Mouse (Mus musculus) heart, adult 2 months (tissue): ENCODE measurements at regions not wholly inside any gene's neighbourhood (a gene's known extent, or its start where the extent isn't known, plus 50 kb on each side); places are given as distances from the start of the nearest gene placed in this dataset.

Source experiments
- DNase-seq, 2 experiments: peaks; one replicate each; pipeline ENCODE4 v3.0.0; 2021
- H3K27ac ChIP-seq: fragments of 200-600 bp; 2 replicates; pipeline ENCODE4 v1.8.1; 2022
- H3K27me3 ChIP-seq: fragments of 200-500 bp; 2 replicates; pipeline ENCODE4 v1.6.1; 2012; ENCODE audit warnings: mild to moderate bottlenecking, low read length, inconsistent platforms, mixed read lengths; ENCODE audit not compliant: control insufficient read depth, insufficient read depth
- H3K36me3 ChIP-seq: fragments of 200-500 bp; 2 replicates; pipeline ENCODE4 v1.6.1; 2012; ENCODE audit warnings: low read length, inconsistent platforms; ENCODE audit not compliant: control insufficient read depth, insufficient read depth
- H3K4me1 ChIP-seq: fragments of 200-500 bp; 2 replicates; pipeline ENCODE4 v1.6.1; 2011; ENCODE audit warnings: low read length; ENCODE audit not compliant: control insufficient read depth, insufficient read depth
- H3K4me3 ChIP-seq: fragments of 200-600 bp; 2 replicates; pipeline ENCODE4 v1.8.1; 2022
- H3K79me2 ChIP-seq: fragments of 200-500 bp; replicated peaks from 2 replicates; pipeline ENCODE4 v1.6.1; 2012; ENCODE audit warnings: mild to moderate bottlenecking, inconsistent platforms, low read length, moderate library complexity, mixed read lengths; ENCODE audit not compliant: control insufficient read depth, insufficient read depth
- H3K9ac ChIP-seq: fragments of 200-500 bp; 2 replicates; pipeline ENCODE4 v1.6.1; 2012; ENCODE audit warnings: low read depth, mild to moderate bottlenecking, control low read depth, inconsistent platforms, low read length, mixed read lengths
- CTCF ChIP-seq: fragments of 200-600 bp; IDR thresholded peaks from 2 replicates; pipeline ENCODE4 v1.8.1; 2022; ENCODE audit warnings: antibody characterized with exemption, mild to moderate bottlenecking, moderate library complexity
- EP300 ChIP-seq: fragments of 200-500 bp; IDR thresholded peaks from 2 replicates; pipeline ENCODE4 v1.6.1; 2011; ENCODE audit warnings: low read depth, low read length, control low read depth; ENCODE audit not compliant: insufficient read depth
- POLR2A ChIP-seq: fragments of 200-500 bp; IDR thresholded peaks from 2 replicates; pipeline ENCODE4 v1.6.1; 2011; ENCODE audit warnings: mild to moderate bottlenecking, low read depth, low read length, control low read depth; ENCODE audit not compliant: insufficient read depth
- WGBS: fragments of 180-500 bp; shearing (Covaris S2); methylation state at CpG from one replicate; pipeline ENCODE4 v1.1.7; 2018; 5-methylcytosine and 5-hydroxymethylcytosine counted together
- intact Hi-C: fragments of 180-260 bp; cut with DNase I; formaldehyde crosslinking; loops from one replicate; pipeline ENCODE4 v1.15.1; 2025

DNA sequence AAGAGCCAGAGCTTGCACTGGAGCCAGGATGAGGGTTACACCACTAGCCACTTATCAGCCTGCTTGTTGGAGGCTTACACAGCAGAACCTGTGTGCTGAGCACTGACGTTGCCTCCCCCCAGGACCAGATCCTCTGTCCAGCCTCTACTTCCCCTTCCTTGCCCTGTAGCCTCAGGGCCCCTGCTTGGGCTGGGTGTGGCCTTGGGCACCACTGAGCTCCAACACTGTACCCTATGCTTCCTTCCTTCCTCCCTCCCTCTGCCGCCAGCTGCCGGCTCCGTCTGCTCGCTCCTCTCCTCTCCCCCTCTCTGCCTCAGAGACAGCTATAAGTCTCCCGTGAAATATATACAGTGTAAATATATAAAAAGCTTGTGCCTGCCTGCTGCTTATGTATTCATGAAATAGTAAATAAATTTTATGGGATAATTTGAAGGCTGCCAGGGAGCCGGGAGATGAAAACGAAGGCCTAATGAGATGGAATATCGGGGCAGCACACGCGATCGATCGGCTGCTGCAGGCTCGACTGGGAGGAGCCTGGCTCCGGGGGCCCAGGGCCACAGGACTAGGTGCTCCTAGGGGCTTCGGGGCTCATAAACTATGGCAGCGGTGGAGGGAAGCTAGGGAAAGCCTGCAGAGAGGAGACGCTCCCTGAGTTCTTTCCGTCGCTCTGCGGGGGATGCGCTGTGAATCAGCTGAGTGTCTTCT lies 135.6 kb downstream of the Rbm19 start:
- no peak overlapping the region for H3K4me3 ChIP-seq
- intact Hi-C loops = no loop called here

DNA sequence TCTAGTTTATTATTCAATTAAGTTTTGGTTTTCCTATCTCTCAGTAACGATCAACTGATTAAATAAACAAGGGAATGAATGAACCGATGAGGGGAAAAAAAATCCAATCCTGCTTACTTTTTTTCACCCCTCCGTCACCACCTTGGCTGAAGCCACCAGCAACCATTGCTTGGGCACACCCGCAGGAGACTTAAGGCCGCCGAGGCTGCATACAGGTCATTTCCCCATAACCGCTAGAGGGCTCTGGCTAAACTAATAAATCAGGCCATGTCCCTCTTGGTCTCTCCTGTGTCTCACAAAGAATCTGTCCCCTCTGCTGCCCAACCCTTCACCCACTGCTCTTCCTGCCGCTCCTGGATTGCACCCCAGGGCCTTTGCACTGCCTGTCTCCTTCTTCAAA lies 136.3 kb downstream of the Rbm19 start:
- WGBS = 15% methylated on average over 8 of the region's 8 CpGs
- H3K4me3 ChIP-seq = no peak overlapping the region
- H3K4me1 ChIP-seq = no peaks in the 10 kb centered on the region
- peaks cover 2% of the 10 kb centered on the region for H3K27me3 ChIP-seq
- intact Hi-C loops = no loop called here
- H3K79me2 ChIP-seq = no peaks in the 10 kb centered on the region
- no peak overlapping the region for H3K27ac ChIP-seq
- H3K9ac ChIP-seq = no peak overlapping the region
- H3K36me3 ChIP-seq = no peaks in the 10 kb centered on the region
- TF ChIP-seq EP300 (no peak), CTCF (peak; percentile 69), POLR2A (no peak)
- no peak for DNase-seq

More for the DNA sequence above, 135.6 kb downstream of the Rbm19 start:
- Histone ChIP-seq H3K27me3 (peaks cover 2% of the 10 kb centered on the region), H3K27ac (no peak overlapping the region), H3K4me1 (no peaks in the 10 kb centered on the region), H3K36me3 (no peaks in the 10 kb centered on the region), H3K9ac (no peak overlapping the region), H3K79me2 (no peaks in the 10 kb centered on the region)
- TF ChIP-seq EP300 (no peak), CTCF (no peak), POLR2A (no peak)
- no peak for DNase-seq
- WGBS = 15% methylated on average over 22 of the region's 22 CpGs

DNA sequence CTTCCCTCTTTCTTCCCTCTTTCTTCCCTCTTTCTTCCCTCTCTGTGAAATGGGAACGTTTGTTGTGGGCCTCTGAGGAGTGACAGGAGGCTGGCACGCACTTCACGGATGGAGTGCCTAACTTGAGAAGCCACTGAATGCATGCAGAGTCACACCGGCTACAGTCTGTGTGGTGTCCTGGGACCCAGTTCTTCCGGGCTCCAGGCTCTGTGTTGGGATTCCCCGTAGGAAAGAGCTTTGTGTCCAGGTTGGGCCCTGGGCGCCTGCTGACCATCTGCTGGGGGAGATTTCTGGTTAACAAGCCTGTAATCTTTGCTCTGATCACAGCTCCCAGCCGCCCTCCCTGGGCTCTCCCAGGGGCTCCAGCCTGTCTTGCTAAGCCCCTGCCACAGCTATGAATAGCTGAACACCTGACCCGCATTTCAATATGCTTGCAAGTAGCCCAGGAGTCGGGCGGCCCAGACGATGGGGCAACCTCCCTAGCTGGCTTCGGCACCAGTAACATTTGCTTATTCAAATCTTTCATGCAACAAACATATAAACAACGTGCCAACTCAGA lies 146.5 kb downstream of the Rbm19 start:
- Histone ChIP-seq H3K27me3 (no peaks in the 10 kb centered on the region; the same call in 1 of the 2 replicates), H3K36me3 (no peaks in the 10 kb centered on the region), H3K79me2 (no peaks in the 10 kb centered on the region), H3K4me1 (no peaks in the 10 kb centered on the region), H3K27ac (no peak overlapping the region), H3K9ac (no peak overlapping the region), H3K4me3 (no peak overlapping the region)
- intact Hi-C loops = no loop called here
- no peak for TF ChIP-seq CTCF
- TF ChIP-seq POLR2A = no peak
- TF ChIP-seq EP300 = no peak
- no peak for DNase-seq
- WGBS = 39% methylated on average over 14 of the region's 14 CpGs

DNA sequence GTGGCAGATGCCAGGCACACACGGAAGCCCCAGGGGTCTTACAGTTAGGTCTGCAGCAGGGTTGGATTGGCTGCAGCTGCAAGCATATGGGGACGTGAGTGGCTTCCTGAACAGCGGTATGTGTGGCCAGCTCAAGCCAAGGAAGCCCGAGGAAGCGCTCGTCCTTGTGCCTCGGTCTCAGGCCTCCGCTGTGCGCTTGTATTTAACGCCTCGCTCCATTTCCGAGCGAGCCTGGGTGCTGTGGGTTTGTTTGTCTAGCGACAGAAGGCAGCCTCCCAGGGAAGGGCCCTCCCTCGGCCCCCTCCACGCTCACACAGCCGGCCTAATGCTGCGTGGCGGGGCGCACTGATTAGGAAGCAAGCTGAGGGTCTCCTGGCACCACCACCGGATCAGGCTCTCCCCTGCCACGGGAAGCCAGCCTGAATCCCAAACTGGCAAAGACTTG lies 153.2 kb downstream of the Rbm19 start:
- H3K27me3 ChIP-seq = peaks cover 1% of the 10 kb centered on the region; the same call in 1 of the 2 replicates
- H3K4me3 ChIP-seq = no peak overlapping the region
- 5% methylated on average over 22 of the region's 22 CpGs for WGBS
- no peaks in the 10 kb centered on the region for H3K4me1 ChIP-seq
- no peak for TF ChIP-seq EP300
- H3K9ac ChIP-seq = no peak overlapping the region
- intact Hi-C loops = no loop called here
- no peak for DNase-seq
- no peak overlapping the region for H3K27ac ChIP-seq
- no peaks in the 10 kb centered on the region for H3K36me3 ChIP-seq
- H3K79me2 ChIP-seq = no peaks in the 10 kb centered on the region

DNA sequence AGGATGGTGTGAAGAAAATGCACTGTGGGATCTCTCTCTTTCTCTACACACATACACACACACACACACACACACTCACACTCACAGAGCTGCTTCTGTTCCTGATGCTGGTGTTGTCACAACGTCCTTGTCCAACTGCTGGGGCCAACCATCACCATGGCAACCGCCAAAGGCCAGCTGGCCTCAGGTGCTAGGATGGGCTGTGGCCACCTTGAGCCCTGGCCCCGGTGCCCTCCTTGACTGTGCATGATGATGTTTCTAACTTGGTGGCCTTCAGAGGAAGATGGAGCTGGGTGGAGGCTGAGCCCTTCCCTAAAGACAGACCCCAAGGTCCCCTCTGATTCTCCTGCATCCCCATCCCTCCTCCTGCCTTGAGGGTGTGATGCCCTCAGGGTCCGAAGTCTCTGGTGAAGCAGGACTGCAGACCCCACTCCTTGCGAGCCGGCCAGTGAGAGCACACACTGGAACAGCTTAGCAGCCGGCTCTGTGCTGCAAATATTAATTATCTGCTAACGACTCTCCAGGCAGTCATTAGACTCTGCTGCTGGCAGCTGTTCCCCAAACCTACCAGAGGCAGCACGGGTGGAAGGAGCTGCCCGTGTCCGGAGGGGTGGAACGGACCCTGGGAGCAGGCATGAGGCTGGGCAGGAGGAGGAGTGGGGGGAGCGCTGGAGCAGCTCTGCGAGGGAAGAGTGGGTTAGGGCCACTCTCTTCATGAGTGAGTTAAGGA lies 154.8 kb downstream of the Rbm19 start:
- Histone ChIP-seq H3K4me3 (no peak overlapping the region), H3K36me3 (no peaks in the 10 kb centered on the region), H3K4me1 (no peaks in the 10 kb centered on the region), H3K27ac (no peak overlapping the region), H3K9ac (no peak overlapping the region), H3K27me3 (peaks cover 1% of the 10 kb centered on the region; the same call in 1 of the 2 replicates), H3K79me2 (no peaks in the 10 kb centered on the region)
- 64% methylated on average over 14 of the region's 14 CpGs for WGBS
- no peak for DNase-seq
- no peak for TF ChIP-seq CTCF
- TF ChIP-seq POLR2A = no peak
- no peak for TF ChIP-seq EP300
- intact Hi-C loops = no loop called here

DNA sequence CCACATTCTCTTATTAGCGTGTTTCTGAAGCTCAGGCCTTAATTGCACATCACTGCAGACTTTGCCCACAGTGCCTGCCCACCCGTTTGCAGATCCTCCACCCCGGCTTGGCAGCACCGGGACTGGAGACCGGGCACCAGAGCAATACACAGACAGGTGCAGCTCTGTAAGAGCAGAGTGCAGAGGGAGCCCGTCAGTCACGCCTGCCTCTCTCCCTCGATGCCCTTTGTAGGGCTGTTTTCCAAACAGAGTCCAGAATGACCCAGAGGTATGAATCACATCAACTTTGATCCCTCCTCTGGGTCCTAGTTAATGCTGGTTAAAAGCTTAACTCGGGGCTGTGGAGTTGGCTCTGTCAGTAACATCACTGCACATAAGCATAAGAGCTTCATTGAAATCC lies 155.3 kb upstream of the Lhx5 start:
- no peaks in the 10 kb centered on the region; the same call in 1 of the 2 replicates for H3K27me3 ChIP-seq

More for the DNA sequence above, 155.3 kb upstream of the Lhx5 start:
- DNase-seq = no peak
- Histone ChIP-seq H3K4me1 (no peaks in the 10 kb centered on the region), H3K27ac (no peak overlapping the region), H3K36me3 (no peaks in the 10 kb centered on the region), H3K79me2 (no peaks in the 10 kb centered on the region), H3K4me3 (no peak overlapping the region), H3K9ac (no peak overlapping the region)
- WGBS = 77% methylated on average over 9 of the region's 9 CpGs
- intact Hi-C loops = no loop called here
- TF ChIP-seq CTCF (no peak), POLR2A (no peak), EP300 (no peak)
